Mouse (Mus musculus): ENCODE measurements around the gene Setd3. TPM values are rescaled to one million over a fixed set of nuclear protein-coding genes. Genes with fewer than 3 reads are reported as not detected.
A peak's percentile ranks its signal among the peaks of the same experiment; 100 is the strongest.

The Setd3 gene
- polyA plus RNA-seq, 1 experiment from 2014 or later = 90.8 TPM

- Histone ChIP-seq H3K4me2 (ENCODE audit: low read depth, low read length) (no peak overlapping the region), H3K27me3 (replicated peaks; ENCODE audit: control insufficient read depth, insufficient read depth, low read length) (no peaks in the 10 kb centered on the region), H3K36me3 (ENCODE audit: control insufficient read depth, insufficient read depth, low read length) (peaks cover 4% of the 10 kb centered on the region; the same call in 1 of the 2 replicates), H3K27ac (ENCODE audit: low read length) (no peak overlapping the region), H3K4me1 (ENCODE audit: control insufficient read depth, insufficient read depth, low read length) (peaks cover 12% of the 10 kb centered on the region; the same call in 1 of the 2 replicates), H3K9ac (ENCODE audit: low read depth, low read length) (no peak overlapping the region), H3K9me3 (ENCODE audit: control insufficient read depth, low read length) (no peaks in the 10 kb centered on the region), H3K4me3 (ENCODE audit: low read length) (no peak overlapping the region)
- no peak for ATAC-seq
- 90% methylated on average over 9 of the region's 9 CpGs for WGBS
Observed at GRCm38 (mm10) chr12:108208216-108208615, 29.1 kb upstream of the Setd3 start.

- peak; percentile 51; the same call in 1 of the 2 replicates for ATAC-seq
- H3K36me3 ChIP-seq (ENCODE audit: control insufficient read depth, insufficient read depth, low read length) = peaks cover 9% of the 10 kb centered on the region
- no peaks in the 10 kb centered on the region for H3K27me3 ChIP-seq (replicated peaks; ENCODE audit: control insufficient read depth, insufficient read depth, low read length)
- no peak overlapping the region for H3K4me3 ChIP-seq (ENCODE audit: low read length)
- 7% methylated on average over 5 of the region's 5 CpGs for WGBS
- H3K9me3 ChIP-seq (ENCODE audit: control insufficient read depth, low read length) = no peaks in the 10 kb centered on the region
- H3K4me2 ChIP-seq (ENCODE audit: low read depth, low read length) = no peak overlapping the region
- H3K9ac ChIP-seq (ENCODE audit: low read depth, low read length) = no peak overlapping the region
- H3K27ac ChIP-seq (ENCODE audit: low read length) = no peak overlapping the region
- H3K4me1 ChIP-seq (ENCODE audit: control insufficient read depth, insufficient read depth, low read length) = peaks cover 2% of the 10 kb centered on the region; the same call in 1 of the 2 replicates
Observed at GRCm38 (mm10) chr12:108206641-108207040, 27.5 kb upstream of the Setd3 start.

GRCm38 (mm10) chr12:108204978-108205377 is 25.9 kb upstream of the Setd3 start:
- no peak overlapping the region for H3K4me2 ChIP-seq (ENCODE audit: low read depth, low read length)
- no peak for ATAC-seq
- H3K4me3 ChIP-seq (ENCODE audit: low read length) = no peak overlapping the region
- no peak overlapping the region for H3K27ac ChIP-seq (ENCODE audit: low read length)
- 81% methylated on average over 12 of the region's 12 CpGs for WGBS
- H3K27me3 ChIP-seq (replicated peaks; ENCODE audit: control insufficient read depth, insufficient read depth, low read length) = no peaks in the 10 kb centered on the region
- H3K9me3 ChIP-seq (ENCODE audit: control insufficient read depth, low read length) = no peaks in the 10 kb centered on the region
- no peaks in the 10 kb centered on the region for H3K4me1 ChIP-seq (ENCODE audit: control insufficient read depth, insufficient read depth, low read length)
- peaks cover 9% of the 10 kb centered on the region for H3K36me3 ChIP-seq (ENCODE audit: control insufficient read depth, insufficient read depth, low read length)
- H3K9ac ChIP-seq (ENCODE audit: low read depth, low read length) = no peak overlapping the region

GRCm38 (mm10) chr12:108203895-108204294 is 24.8 kb upstream of the Setd3 start:
- no peaks in the 10 kb centered on the region for H3K9me3 ChIP-seq (ENCODE audit: control insufficient read depth, low read length)
- 81% methylated on average over 8 of the region's 8 CpGs for WGBS
- no peak for ATAC-seq
- H3K4me2 ChIP-seq (ENCODE audit: low read depth, low read length) = no peak overlapping the region
- H3K27me3 ChIP-seq (replicated peaks; ENCODE audit: control insufficient read depth, insufficient read depth, low read length) = no peaks in the 10 kb centered on the region
- no peaks in the 10 kb centered on the region for H3K4me1 ChIP-seq (ENCODE audit: control insufficient read depth, insufficient read depth, low read length)
- H3K36me3 ChIP-seq (ENCODE audit: control insufficient read depth, insufficient read depth, low read length) = peaks cover 9% of the 10 kb centered on the region
- no peak overlapping the region for H3K9ac ChIP-seq (ENCODE audit: low read depth, low read length)
- H3K27ac ChIP-seq (ENCODE audit: low read length) = no peak overlapping the region
- no peak overlapping the region for H3K4me3 ChIP-seq (ENCODE audit: low read length)

- H3K4me1 ChIP-seq (ENCODE audit: control insufficient read depth, insufficient read depth, low read length) = no peaks in the 10 kb centered on the region
- no peaks in the 10 kb centered on the region for H3K9me3 ChIP-seq (ENCODE audit: control insufficient read depth, low read length)
- no peak for ATAC-seq
- no peak overlapping the region for H3K9ac ChIP-seq (ENCODE audit: low read depth, low read length)
- no peaks in the 10 kb centered on the region for H3K27me3 ChIP-seq (replicated peaks; ENCODE audit: control insufficient read depth, insufficient read depth, low read length)
- H3K36me3 ChIP-seq (ENCODE audit: control insufficient read depth, insufficient read depth, low read length) = peaks cover 28% of the 10 kb centered on the region
- H3K4me2 ChIP-seq (ENCODE audit: low read depth, low read length) = no peak overlapping the region
- H3K4me3 ChIP-seq (ENCODE audit: low read length) = no peak overlapping the region
- 86% methylated on average over 1 of the region's 1 CpGs for WGBS
- H3K27ac ChIP-seq (ENCODE audit: low read length) = no peak overlapping the region
Observed at GRCm38 (mm10) chr12:108200094-108200493, 21.0 kb upstream of the Setd3 start.

- Histone ChIP-seq H3K27me3 (replicated peaks; ENCODE audit: control insufficient read depth, insufficient read depth, low read length) (no peaks in the 10 kb centered on the region), H3K9me3 (ENCODE audit: control insufficient read depth, low read length) (no peaks in the 10 kb centered on the region), H3K9ac (ENCODE audit: low read depth, low read length) (no peak overlapping the region), H3K27ac (ENCODE audit: low read length) (no peak overlapping the region), H3K4me2 (ENCODE audit: low read depth, low read length) (no peak overlapping the region), H3K4me3 (ENCODE audit: low read length) (no peak overlapping the region), H3K36me3 (ENCODE audit: control insufficient read depth, insufficient read depth, low read length) (peaks cover 25% of the 10 kb centered on the region), H3K4me1 (ENCODE audit: control insufficient read depth, insufficient read depth, low read length) (no peaks in the 10 kb centered on the region)
- no peak for ATAC-seq
- WGBS = 90% methylated on average over 4 of the region's 4 CpGs
Observed at GRCm38 (mm10) chr12:108198447-108198846, 19.3 kb upstream of the Setd3 start.

GRCm38 (mm10) chr12:108195761-108196160 is 16.6 kb upstream of the Setd3 start:
- 92% methylated on average over 11 of the region's 11 CpGs for WGBS
- ATAC-seq = no peak
- H3K9ac ChIP-seq (ENCODE audit: low read depth, low read length) = no peak overlapping the region
- H3K9me3 ChIP-seq (ENCODE audit: control insufficient read depth, low read length) = no peaks in the 10 kb centered on the region
- no peaks in the 10 kb centered on the region for H3K4me1 ChIP-seq (ENCODE audit: control insufficient read depth, insufficient read depth, low read length)
- no peak overlapping the region for H3K4me3 ChIP-seq (ENCODE audit: low read length)
- no peak overlapping the region for H3K27ac ChIP-seq (ENCODE audit: low read length)
- H3K27me3 ChIP-seq (replicated peaks; ENCODE audit: control insufficient read depth, insufficient read depth, low read length) = no peaks in the 10 kb centered on the region
- H3K36me3 ChIP-seq (ENCODE audit: control insufficient read depth, insufficient read depth, low read length) = peaks cover 26% of the 10 kb centered on the region
- no peak overlapping the region for H3K4me2 ChIP-seq (ENCODE audit: low read depth, low read length)

GRCm38 (mm10) chr12:108193878-108194277 is 14.8 kb upstream of the Setd3 start:
- WGBS = 88% methylated on average over 5 of the region's 5 CpGs
- H3K4me1 ChIP-seq (ENCODE audit: control insufficient read depth, insufficient read depth, low read length) = no peaks in the 10 kb centered on the region
- no peak overlapping the region for H3K4me3 ChIP-seq (ENCODE audit: low read length)
- H3K4me2 ChIP-seq (ENCODE audit: low read depth, low read length) = no peak overlapping the region
- H3K27ac ChIP-seq (ENCODE audit: low read length) = no peak overlapping the region
- H3K9me3 ChIP-seq (ENCODE audit: control insufficient read depth, low read length) = no peaks in the 10 kb centered on the region
- H3K27me3 ChIP-seq (replicated peaks; ENCODE audit: control insufficient read depth, insufficient read depth, low read length) = no peaks in the 10 kb centered on the region
- H3K36me3 ChIP-seq (ENCODE audit: control insufficient read depth, insufficient read depth, low read length) = peaks cover 36% of the 10 kb centered on the region
- no peak for ATAC-seq
- H3K9ac ChIP-seq (ENCODE audit: low read depth, low read length) = no peak overlapping the region

GRCm38 (mm10) chr12:108187541-108188091 is 8.5 kb upstream of the Setd3 start:
- no peak overlapping the region for H3K27ac ChIP-seq (ENCODE audit: low read length)
- no peak for ATAC-seq
- 92% methylated on average over 6 of the region's 6 CpGs for WGBS
- H3K4me1 ChIP-seq (ENCODE audit: control insufficient read depth, insufficient read depth, low read length) = no peaks in the 10 kb centered on the region
- H3K4me3 ChIP-seq (ENCODE audit: low read length) = no peak overlapping the region
- H3K36me3 ChIP-seq (ENCODE audit: control insufficient read depth, insufficient read depth, low read length) = peaks cover 25% of the 10 kb centered on the region
- H3K4me2 ChIP-seq (ENCODE audit: low read depth, low read length) = no peak overlapping the region
- no peak overlapping the region for H3K9ac ChIP-seq (ENCODE audit: low read depth, low read length)
- no peaks in the 10 kb centered on the region for H3K27me3 ChIP-seq (replicated peaks; ENCODE audit: control insufficient read depth, insufficient read depth, low read length)
- H3K9me3 ChIP-seq (ENCODE audit: control insufficient read depth, low read length) = no peaks in the 10 kb centered on the region

GRCm38 (mm10) chr12:108181716-108182115 is 2.6 kb upstream of the Setd3 start:
- no peak overlapping the region for H3K4me2 ChIP-seq (ENCODE audit: low read depth, low read length)
- peaks cover 1% of the 10 kb centered on the region for H3K36me3 ChIP-seq (ENCODE audit: control insufficient read depth, insufficient read depth, low read length)
- H3K9me3 ChIP-seq (ENCODE audit: control insufficient read depth, low read length) = no peaks in the 10 kb centered on the region
- H3K9ac ChIP-seq (ENCODE audit: low read depth, low read length) = no peak overlapping the region
- 91% methylated on average over 6 of the region's 6 CpGs for WGBS
- peaks cover 18% of the 10 kb centered on the region for H3K4me1 ChIP-seq (ENCODE audit: control insufficient read depth, insufficient read depth, low read length)
- no peak overlapping the region for H3K4me3 ChIP-seq (ENCODE audit: low read length)
- ATAC-seq = no peak
- H3K27me3 ChIP-seq (replicated peaks; ENCODE audit: control insufficient read depth, insufficient read depth, low read length) = no peaks in the 10 kb centered on the region
- H3K27ac ChIP-seq (ENCODE audit: low read length) = no peak overlapping the region
